Mouse (Mus musculus) kidney, adult 11 months (tissue): Measurements from ENCODE around the gene Suz12.

Source experiments
- DNase-seq: peaks from one replicate; pipeline ENCODE4 v3.0.0; 2022

Gene Suz12

DNA sequence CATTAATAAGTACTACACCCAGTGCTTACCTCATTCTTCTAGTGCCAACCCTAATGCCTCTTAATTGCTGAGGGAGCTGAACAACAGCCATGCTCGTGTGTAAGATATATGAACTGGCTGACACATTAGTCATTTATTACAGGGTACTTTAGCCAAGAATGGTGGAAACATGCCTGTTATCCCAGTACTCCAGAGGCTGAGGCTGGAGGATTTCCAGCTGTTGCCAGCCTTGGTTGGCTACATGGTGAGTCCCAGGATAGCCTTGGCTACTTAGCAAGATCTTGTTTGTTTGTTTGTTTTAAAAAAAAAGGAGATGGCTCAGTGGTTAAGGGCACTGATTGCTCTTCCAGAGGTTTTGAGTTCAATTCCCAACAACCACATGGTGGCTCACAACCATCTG lies 85.9 kb downstream of the Suz12 start:
- no peak for DNase-seq

DNA sequence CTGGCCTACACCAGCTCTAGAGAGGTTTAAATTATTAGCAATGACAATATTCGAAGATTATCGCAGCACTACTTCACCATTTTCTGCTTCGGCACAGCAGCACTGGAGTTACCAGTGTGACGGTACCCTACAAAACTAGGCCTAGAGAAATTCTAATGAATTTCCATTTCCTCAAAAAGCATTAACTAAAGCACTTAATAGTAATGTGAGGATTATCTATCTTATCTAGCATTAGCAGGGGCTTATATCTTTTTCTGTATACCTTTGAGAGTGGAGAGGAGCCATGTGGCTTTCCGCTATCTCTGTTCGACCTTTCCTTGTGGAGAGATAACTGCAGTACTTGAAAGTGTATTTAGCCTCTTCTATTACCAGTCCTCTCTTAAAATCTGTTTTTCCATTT lies 86.8 kb downstream of the Suz12 start:
- no peak for DNase-seq

DNA sequence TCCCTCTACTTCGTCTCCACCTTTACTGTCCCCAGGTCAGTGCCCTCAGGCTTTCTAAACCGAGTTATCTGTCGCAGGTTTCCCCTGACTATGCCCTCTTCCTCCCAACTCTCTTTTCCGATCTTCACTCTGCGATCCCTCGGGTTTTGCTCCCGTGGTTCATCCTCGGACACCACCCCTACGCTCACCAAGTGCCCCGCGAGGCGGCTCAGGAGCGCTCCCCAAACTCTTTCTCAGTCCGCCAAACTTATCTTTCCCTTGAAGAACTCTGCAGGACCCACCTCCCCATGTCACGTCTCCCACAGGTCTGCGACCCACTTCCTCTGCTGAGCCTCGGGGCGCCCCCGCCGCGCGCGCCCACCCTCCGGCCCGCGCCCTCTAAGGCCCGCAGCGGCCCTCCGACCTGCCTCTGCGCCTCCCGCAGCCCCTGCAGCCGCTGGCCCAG lies 87.5 kb downstream of the Suz12 start:
- no peak for DNase-seq

GRCm38 (mm10) chr11:80080826-80081728 lies 88.2 kb downstream of the Suz12 start, which contains the start of gene Crlf3:
TSS of gene Crlf3 (minus strand) at chr11:80080991.
- DNase-seq = peak; percentile 92

- no peak for DNase-seq
Observed at GRCm38 (mm10) chr11:80081786-80082319, 88.9 kb downstream of the Suz12 start.
